Mouse (Mus musculus): ENCODE data around the gene Tacc2. TPM values are rescaled to one million over a fixed set of nuclear protein-coding genes. Genes with fewer than 3 reads are reported as not detected.

Tacc2 gene
- polyA plus RNA-seq, 1 experiment from 2014 or later = 50.8 TPM

DNA sequence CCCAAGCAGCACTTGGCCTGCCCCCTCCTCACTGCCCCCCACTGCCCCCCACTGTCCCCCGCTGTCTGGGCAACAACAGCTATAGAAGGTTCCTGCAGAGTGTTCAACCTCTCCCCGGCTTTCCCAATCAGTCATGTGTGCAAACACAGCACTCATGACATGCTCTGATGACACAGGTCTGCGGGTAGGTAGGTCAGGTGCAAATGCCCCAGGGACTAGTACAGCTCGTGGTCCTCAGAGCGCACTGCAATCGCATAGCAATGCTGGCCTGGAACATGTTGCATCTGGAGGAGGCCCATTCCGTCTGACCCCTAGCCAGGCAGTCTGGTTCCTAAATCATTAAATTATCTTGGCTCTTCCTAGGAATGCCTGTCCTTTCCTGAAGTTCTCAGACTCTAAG is 212.2 kb downstream of the Tacc2 start:
- WGBS = 81% methylated on average over 7 of the region's 7 CpGs
- no peaks in the 10 kb centered on the region for H3K9me3 ChIP-seq
- H3K27me3 ChIP-seq (ENCODE audit: insufficient read depth, poor library complexity, severe bottlenecking) = no peaks in the 10 kb centered on the region
- H3K4me3 ChIP-seq = no peak overlapping the region
- no peaks in the 10 kb centered on the region for H3K36me3 ChIP-seq
- no peak for DNase-seq (ENCODE audit: low spot score)
- no peak overlapping the region for H3K27ac ChIP-seq
- peaks cover 7% of the 10 kb centered on the region; the same call in 1 of the 2 replicates for H3K4me1 ChIP-seq (replicated peaks)

DNA sequence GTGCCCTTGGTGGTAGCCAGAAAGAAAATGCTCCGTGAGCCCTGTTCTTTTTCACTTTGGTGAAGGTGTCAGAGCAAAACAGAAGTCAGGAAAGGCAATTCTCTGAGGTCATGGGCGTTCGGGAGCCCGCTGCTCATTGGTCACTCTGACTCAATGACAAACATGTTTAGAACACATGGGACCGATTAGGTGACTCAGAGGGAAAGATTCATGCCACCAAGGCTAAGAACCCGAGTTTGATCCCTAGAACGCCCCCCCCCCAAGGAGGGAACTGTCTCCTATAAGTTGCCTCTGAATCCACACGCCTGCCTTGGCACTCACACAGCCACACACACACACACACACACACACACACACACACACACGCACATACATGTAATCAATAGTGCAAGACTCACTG is 216.4 kb downstream of the Tacc2 start:
- peaks cover 7% of the 10 kb centered on the region; the same call in 1 of the 2 replicates for H3K4me1 ChIP-seq (replicated peaks)
- H3K9me3 ChIP-seq = no peaks in the 10 kb centered on the region
- DNase-seq (ENCODE audit: low spot score) = no peak
- H3K4me3 ChIP-seq = no peak overlapping the region
- WGBS = 85% methylated on average over 9 of the region's 9 CpGs
- H3K27me3 ChIP-seq (ENCODE audit: insufficient read depth, poor library complexity, severe bottlenecking) = no peaks in the 10 kb centered on the region
- H3K27ac ChIP-seq = no peak overlapping the region
- H3K36me3 ChIP-seq = no peaks in the 10 kb centered on the region

DNA sequence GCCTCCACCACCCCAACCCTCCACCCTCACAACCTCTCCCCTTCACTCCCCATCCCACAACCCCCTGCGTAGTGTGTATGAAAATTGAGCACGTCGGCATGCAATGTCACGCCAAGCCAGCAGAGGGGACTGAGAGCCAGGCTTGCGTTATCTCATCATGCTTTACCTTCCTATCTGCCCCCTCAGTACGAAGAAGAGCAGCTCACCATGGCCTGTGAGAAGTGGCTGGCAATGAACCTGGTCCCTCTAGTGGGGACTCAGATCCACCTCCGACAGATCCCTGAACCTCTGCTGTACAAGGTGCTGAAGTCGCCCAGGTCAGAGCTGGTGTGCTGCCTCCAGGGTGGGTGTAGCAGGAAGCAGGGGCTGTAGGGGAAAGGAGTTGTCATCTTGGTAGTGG is 219.5 kb downstream of the Tacc2 start:
- no peaks in the 10 kb centered on the region for H3K9me3 ChIP-seq
- H3K36me3 ChIP-seq = no peaks in the 10 kb centered on the region
- WGBS = 70% methylated on average over 8 of the region's 8 CpGs
- no peak overlapping the region for H3K27ac ChIP-seq
- peaks cover 4% of the 10 kb centered on the region; the same call in 1 of the 2 replicates for H3K4me1 ChIP-seq (replicated peaks)
- H3K27me3 ChIP-seq (ENCODE audit: insufficient read depth, poor library complexity, severe bottlenecking) = no peaks in the 10 kb centered on the region
- no peak overlapping the region for H3K4me3 ChIP-seq
- DNase-seq (ENCODE audit: low spot score) = no peak

DNA sequence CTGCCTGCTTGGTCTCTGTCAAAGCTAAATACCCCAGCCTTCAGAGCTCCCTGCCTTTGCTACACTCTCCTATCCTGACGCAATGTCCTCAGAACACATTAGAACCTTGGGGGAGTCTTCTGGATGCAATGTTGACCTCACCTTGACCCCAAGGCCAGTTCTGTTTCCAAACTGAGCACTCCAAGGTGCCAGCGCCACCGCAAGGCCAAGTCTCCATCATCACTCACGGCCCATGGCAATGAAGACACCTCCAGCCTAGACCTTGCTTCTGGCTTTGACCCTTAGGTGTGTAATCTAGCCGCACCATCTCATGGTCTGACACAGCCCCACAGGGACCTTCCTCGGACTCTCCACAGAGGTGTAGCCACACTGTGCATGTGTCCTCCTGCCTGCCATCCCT is 220.3 kb downstream of the Tacc2 start:
- Histone ChIP-seq H3K36me3 (no peaks in the 10 kb centered on the region), H3K4me3 (no peak overlapping the region), H3K27me3 (ENCODE audit: insufficient read depth, poor library complexity, severe bottlenecking) (no peaks in the 10 kb centered on the region), H3K4me1 (replicated peaks) (no peaks in the 10 kb centered on the region), H3K27ac (no peak overlapping the region), H3K9me3 (no peaks in the 10 kb centered on the region)
- DNase-seq (ENCODE audit: low spot score) = no peak
- 92% methylated on average over 6 of the region's 6 CpGs for WGBS

DNA sequence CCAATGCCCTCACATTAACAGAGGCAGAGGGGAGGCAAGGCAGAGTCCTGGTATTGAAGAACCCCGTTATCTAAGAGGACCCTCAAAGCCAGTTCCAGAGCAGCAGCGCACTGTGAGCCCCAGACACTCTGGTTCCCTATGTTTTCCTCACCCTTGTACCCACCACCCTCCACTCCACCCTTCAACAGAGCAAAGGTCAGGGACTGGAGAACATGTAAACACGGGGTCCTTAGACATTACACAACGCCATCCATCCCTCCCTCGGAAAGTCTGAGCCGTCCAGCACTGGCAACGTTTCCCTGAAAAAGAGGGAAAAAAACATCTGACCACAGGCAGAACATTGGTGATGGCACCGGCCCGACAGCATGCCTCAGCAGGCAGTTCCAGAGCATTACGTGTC is 222.2 kb downstream of the Tacc2 start:
- Histone ChIP-seq H3K4me1 (replicated peaks) (no peaks in the 10 kb centered on the region), H3K27ac (no peak overlapping the region), H3K4me3 (no peak overlapping the region), H3K27me3 (ENCODE audit: insufficient read depth, poor library complexity, severe bottlenecking) (peaks cover 2% of the 10 kb centered on the region; the same call in 1 of the 2 replicates), H3K9me3 (no peaks in the 10 kb centered on the region), H3K36me3 (no peaks in the 10 kb centered on the region)
- WGBS = 85% methylated on average over 10 of the region's 10 CpGs
- no peak for DNase-seq (ENCODE audit: low spot score)

DNA sequence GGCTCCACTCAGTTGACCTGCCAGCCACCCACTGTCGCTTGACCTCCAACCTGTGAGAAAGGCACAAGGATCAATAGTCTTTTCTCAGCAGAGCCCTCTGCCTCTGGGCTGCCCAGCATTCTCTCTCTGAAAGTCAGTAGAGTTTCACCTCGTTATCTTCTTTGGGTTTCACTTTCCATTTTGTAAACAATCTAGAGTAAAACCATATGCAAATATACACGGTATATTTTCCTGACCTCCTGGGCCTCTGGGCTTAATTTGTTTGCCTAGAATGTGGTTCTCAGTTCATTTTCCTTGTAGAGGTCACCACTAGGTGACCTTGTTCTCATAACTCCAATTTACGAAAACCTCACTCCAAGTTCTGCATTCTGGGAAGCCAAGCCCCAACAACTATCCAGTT is 223.4 kb downstream of the Tacc2 start:
- Histone ChIP-seq H3K4me3 (no peak overlapping the region), H3K9me3 (no peaks in the 10 kb centered on the region), H3K4me1 (replicated peaks) (no peaks in the 10 kb centered on the region), H3K36me3 (no peaks in the 10 kb centered on the region), H3K27ac (no peak overlapping the region), H3K27me3 (ENCODE audit: insufficient read depth, poor library complexity, severe bottlenecking) (peaks cover 6% of the 10 kb centered on the region; the same call in 1 of the 2 replicates)
- WGBS = 63% methylated on average over 4 of the region's 4 CpGs
- DNase-seq (ENCODE audit: low spot score) = no peak

DNA sequence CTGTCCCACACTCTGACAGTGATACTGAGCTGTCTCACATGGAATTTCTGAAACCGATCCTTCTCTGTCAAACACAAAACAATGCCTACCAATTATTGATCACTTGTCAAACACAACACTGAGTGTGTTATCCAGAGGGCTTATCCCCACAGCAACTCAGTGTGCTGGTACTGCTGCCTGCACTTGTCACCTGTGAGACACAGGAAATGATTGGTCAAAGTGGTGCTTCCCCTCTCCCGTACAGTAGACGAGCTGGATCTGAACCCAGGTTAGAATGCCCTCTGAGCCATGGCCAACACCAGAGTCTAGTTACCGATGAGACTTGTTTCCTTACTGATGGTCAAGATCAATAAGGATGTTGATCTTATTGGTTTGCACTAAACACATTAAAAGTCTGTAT is 224.6 kb downstream of the Tacc2 start:
- no peak overlapping the region for H3K4me3 ChIP-seq
- no peaks in the 10 kb centered on the region for H3K36me3 ChIP-seq
- H3K27me3 ChIP-seq (ENCODE audit: insufficient read depth, poor library complexity, severe bottlenecking) = peaks cover 6% of the 10 kb centered on the region; the same call in 1 of the 2 replicates
- no peak for DNase-seq (ENCODE audit: low spot score)
- no peaks in the 10 kb centered on the region for H3K9me3 ChIP-seq
- H3K27ac ChIP-seq = no peak overlapping the region
- 95% methylated on average over 4 of the region's 4 CpGs for WGBS
- no peaks in the 10 kb centered on the region for H3K4me1 ChIP-seq (replicated peaks)

DNA sequence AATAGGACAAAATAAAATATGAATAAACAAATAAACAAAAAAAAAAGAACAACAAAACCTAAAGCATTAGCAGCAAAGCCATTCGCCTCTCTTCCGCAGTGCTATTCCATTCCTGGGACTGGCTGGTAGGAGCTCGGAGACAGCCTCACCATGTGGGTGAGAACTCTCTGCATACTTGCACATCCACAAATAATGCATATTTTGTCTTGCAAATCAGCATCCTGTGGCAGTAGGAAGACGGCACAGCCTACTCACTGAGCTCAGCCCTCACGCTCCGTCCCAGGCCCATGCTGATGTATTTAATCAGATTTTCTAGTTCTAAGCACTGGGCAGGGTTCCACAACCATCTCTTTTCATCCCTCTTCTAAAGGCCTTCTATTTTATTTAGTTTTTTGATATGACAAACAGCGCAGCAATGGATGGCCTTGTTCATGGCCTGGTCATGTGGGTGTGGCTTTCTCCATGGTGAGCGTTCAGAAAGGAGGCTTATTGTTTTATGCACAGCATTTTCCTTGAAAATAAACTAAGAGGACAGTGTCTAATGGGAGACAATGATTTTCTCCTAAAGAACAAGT is 226.1 kb downstream of the Tacc2 start:
- peaks cover 6% of the 10 kb centered on the region; the same call in 1 of the 2 replicates for H3K27me3 ChIP-seq (ENCODE audit: insufficient read depth, poor library complexity, severe bottlenecking)
- H3K4me1 ChIP-seq (replicated peaks) = 0 out of 2 replicates have a peak, but pooled peaks cover 4% of the 10 kb centered on the region
- H3K4me3 ChIP-seq = no peak overlapping the region
- no peak for DNase-seq (ENCODE audit: low spot score)
- H3K9me3 ChIP-seq = no peaks in the 10 kb centered on the region
- H3K27ac ChIP-seq = no peak overlapping the region
- 84% methylated on average over 8 of the region's 8 CpGs for WGBS
- H3K36me3 ChIP-seq = no peaks in the 10 kb centered on the region

DNA sequence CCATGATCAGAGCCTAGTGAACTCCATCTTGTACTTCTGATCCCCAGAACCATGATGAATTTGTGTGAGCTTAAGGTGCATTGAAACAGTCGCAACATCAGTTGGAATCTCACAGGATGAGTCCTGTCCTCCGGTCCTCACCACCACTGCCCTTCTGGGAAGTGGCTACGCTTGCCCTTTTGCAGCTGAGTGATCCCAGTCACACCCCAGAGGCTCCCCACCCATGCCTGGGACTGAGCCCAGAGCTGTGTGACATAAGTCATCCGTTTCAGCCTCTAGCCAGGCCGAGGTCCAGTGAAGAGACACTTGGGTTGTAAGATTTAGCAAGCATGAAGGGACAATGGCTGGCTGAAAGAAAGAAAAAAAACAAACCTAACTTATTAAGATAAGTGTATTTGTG is 227.8 kb downstream of the Tacc2 start:
- DNase-seq (ENCODE audit: low spot score) = no peak
- no peaks in the 10 kb centered on the region for H3K9me3 ChIP-seq
- 0 out of 2 replicates have a peak, but pooled peaks cover 4% of the 10 kb centered on the region for H3K4me1 ChIP-seq (replicated peaks)
- H3K4me3 ChIP-seq = no peak overlapping the region
- peaks cover 6% of the 10 kb centered on the region; the same call in 1 of the 2 replicates for H3K27me3 ChIP-seq (ENCODE audit: insufficient read depth, poor library complexity, severe bottlenecking)
- H3K36me3 ChIP-seq = no peaks in the 10 kb centered on the region
- no peak overlapping the region for H3K27ac ChIP-seq
- WGBS = 85% methylated on average over 5 of the region's 5 CpGs

DNA sequence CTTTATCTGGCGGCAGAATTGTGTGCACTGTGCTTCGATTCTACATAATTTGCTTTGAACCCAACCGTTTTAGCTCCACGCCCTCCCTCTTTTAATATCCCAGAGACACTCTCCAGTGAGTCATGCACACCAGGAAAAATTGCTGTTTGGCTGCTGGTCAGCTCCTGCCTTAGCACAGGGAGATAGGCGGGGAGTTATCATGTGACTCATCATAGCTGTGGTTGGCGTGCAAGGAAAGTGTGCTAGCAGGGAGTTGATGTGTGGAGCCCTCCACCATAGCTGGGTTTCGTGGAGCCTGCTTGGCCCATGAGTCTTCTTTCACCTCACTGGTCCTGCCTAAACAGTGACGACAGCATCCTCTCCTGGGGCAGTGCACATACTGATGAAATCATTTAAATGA is 230.5 kb downstream of the Tacc2 start:
- Histone ChIP-seq H3K4me3 (no peak overlapping the region), H3K36me3 (no peaks in the 10 kb centered on the region), H3K9me3 (no peaks in the 10 kb centered on the region), H3K27me3 (ENCODE audit: insufficient read depth, poor library complexity, severe bottlenecking) (peaks cover 6% of the 10 kb centered on the region; the same call in 1 of the 2 replicates), H3K4me1 (replicated peaks) (0 out of 2 replicates have a peak, but pooled peaks cover 4% of the 10 kb centered on the region), H3K27ac (no peak overlapping the region)
- 86% methylated on average over 8 of the region's 8 CpGs for WGBS
- no peak for DNase-seq (ENCODE audit: low spot score)

DNA sequence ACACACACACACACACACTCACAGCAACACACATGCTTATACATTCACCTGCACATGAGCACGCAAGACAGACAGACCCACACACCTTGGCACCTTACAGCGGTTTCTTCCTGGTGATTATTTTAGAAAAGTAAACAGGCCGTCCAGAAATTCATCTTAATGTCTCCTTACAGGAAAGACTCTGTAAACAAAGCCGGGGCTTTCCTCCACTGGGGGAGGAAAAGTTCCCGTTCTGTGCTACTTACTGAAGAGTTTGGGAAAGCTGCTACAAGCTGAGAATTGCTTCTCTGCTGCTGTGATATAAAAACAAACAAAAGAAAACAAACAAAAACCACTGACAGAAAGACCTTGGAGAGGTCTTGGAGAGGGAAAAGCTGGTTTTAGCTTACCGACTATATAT is 231.5 kb downstream of the Tacc2 start:
- no peak for DNase-seq (ENCODE audit: low spot score)
- H3K36me3 ChIP-seq = no peaks in the 10 kb centered on the region
- no peaks in the 10 kb centered on the region for H3K9me3 ChIP-seq
- H3K4me3 ChIP-seq = no peak overlapping the region
- H3K27me3 ChIP-seq (ENCODE audit: insufficient read depth, poor library complexity, severe bottlenecking) = peaks cover 6% of the 10 kb centered on the region; the same call in 1 of the 2 replicates
- WGBS = 76% methylated on average over 6 of the region's 6 CpGs
- 0 out of 2 replicates have a peak, but pooled peaks cover 4% of the 10 kb centered on the region for H3K4me1 ChIP-seq (replicated peaks)
- H3K27ac ChIP-seq = no peak overlapping the region

DNA sequence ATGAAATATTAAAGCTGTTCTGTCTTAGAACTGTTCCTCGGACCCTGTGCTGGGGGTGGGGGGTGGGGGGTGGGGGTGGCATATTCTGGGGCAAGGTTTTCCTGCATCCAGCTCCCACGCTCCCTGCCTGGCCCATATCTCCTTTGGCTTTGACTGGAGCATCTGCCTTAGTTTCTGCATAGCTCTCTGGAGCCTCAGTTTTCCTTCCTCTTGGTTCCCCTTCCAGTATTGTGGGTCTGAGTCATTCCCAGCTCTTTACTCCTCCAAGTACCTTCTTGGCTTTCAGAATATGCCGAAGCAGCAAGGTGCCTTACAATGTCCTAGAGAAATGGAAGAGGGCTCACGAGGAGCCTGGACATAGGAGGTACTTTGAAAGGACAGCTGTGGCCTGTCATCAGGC is 233.0 kb downstream of the Tacc2 start:
- Histone ChIP-seq H3K4me3 (no peak overlapping the region), H3K36me3 (no peaks in the 10 kb centered on the region), H3K9me3 (no peaks in the 10 kb centered on the region), H3K27ac (no peak overlapping the region), H3K4me1 (replicated peaks) (0 out of 2 replicates have a peak, but pooled peaks cover 4% of the 10 kb centered on the region), H3K27me3 (ENCODE audit: insufficient read depth, poor library complexity, severe bottlenecking) (no peaks in the 10 kb centered on the region)
- no peak for DNase-seq (ENCODE audit: low spot score)
- 87% methylated on average over 4 of the region's 4 CpGs for WGBS

DNA sequence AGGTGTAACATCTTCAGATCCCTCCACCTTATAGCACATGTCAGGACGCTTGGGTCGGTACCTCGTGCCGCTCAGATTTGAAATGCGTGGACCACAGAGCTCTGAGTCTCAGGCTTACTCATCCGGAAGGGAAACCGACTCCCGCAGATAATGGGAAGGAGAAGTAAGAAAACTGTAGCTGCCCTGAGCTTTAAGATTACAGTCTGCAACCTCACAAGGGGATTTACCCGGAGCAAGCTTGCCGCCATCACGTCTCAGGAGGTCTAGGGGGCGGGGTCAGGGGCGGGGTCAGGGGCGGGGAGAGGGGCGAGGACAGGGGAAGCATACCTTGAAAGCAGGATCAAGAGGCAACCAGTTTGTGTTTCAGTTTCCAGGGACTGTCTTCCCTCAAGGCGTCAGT is 235.2 kb downstream of the Tacc2 start:
- Histone ChIP-seq H3K36me3 (no peaks in the 10 kb centered on the region), H3K9me3 (no peaks in the 10 kb centered on the region), H3K27ac (no peak overlapping the region), H3K4me3 (0 out of 2 replicates have a peak overlapping the region, but pooled peaks have one; percentile 9), H3K27me3 (ENCODE audit: insufficient read depth, poor library complexity, severe bottlenecking) (no peaks in the 10 kb centered on the region), H3K4me1 (replicated peaks) (0 out of 2 replicates have a peak, but pooled peaks cover 4% of the 10 kb centered on the region)
- DNase-seq (ENCODE audit: low spot score) = peak; percentile 12
- WGBS = 49% methylated on average over 16 of the region's 16 CpGs

Measured in hindbrain, embryonic 10.5 days (tissue).